Mouse (Mus musculus): ENCODE measurements around the gene Olfr126. TPM values are rescaled to one million over a fixed set of nuclear protein-coding genes. Genes with fewer than 3 reads are reported as not detected.

The Olfr126 gene
- polyA plus RNA-seq (2014; fragmentation: Nextera tagmentation; extraction: Ambion mirVana), result not detected in 2 replicates

GRCm38 (mm10) chr17:37847183-37847582 lies at the start of gene Olfr126:
Gene Olfr126 (plus strand): TSS chr17:37847483.
- H3K27me3 ChIP-seq (ENCODE audit: control insufficient read depth, insufficient read depth, low read length), result no peaks in the 10 kb centered on the region
- H3K4me2 ChIP-seq, result no peak within 1 kb of the TSS

GRCm38 (mm10) chr17:37799588-37799987 lies 47.7 kb upstream of the Olfr126 start, which contains the start of gene Olfr124:
Gene Olfr124 (plus strand): TSS chr17:37799888.
- no peak within 1 kb of the TSS for H3K27ac ChIP-seq (ENCODE audit: low read depth, low read length)
- H3K27me3 ChIP-seq (ENCODE audit: control insufficient read depth, insufficient read depth, low read length), result no peaks in the 10 kb centered on the region
- H3K36me3 ChIP-seq (ENCODE audit: control insufficient read depth, insufficient read depth, low read length), result no peaks in the 10 kb centered on the region
- no peak within 1 kb of the TSS for H3K4me2 ChIP-seq
- no peaks in the 10 kb centered on the region for H3K9me3 ChIP-seq (replicated peaks; ENCODE audit: control insufficient read depth, low read length)
- WGBS (ENCODE audit: insufficient replicate concordance), result 81% methylated on average over 3 of the region's 3 CpGs
- no peak for ATAC-seq (replicated peaks; ENCODE audit: insufficient number of reproducible peaks, low FRiP score, low TSS enrichment)
- no peak within 1 kb of the TSS for H3K9ac ChIP-seq (ENCODE audit: low read depth, low read length)
- no peaks in the 10 kb centered on the region for H3K4me1 ChIP-seq (ENCODE audit: control insufficient read depth, insufficient read depth, low read length)
- H3K4me3 ChIP-seq (ENCODE audit: low read depth, low read length), result no peak within 1 kb of the TSS

More at GRCm38 (mm10) chr17:37847183-37847582, at the start of gene Olfr126:
- Histone ChIP-seq H3K4me3 (ENCODE audit: low read depth, low read length) (no peak within 1 kb of the TSS), H3K9ac (ENCODE audit: low read depth, low read length) (no peak within 1 kb of the TSS), H3K9me3 (replicated peaks; ENCODE audit: control insufficient read depth, low read length) (no peaks in the 10 kb centered on the region), H3K27ac (ENCODE audit: low read depth, low read length) (no peak within 1 kb of the TSS), H3K4me1 (ENCODE audit: control insufficient read depth, insufficient read depth, low read length) (no peaks in the 10 kb centered on the region), H3K36me3 (ENCODE audit: control insufficient read depth, insufficient read depth, low read length) (no peaks in the 10 kb centered on the region)
- ATAC-seq (replicated peaks; ENCODE audit: insufficient number of reproducible peaks, low FRiP score, low TSS enrichment), result no peak

- Histone ChIP-seq H3K4me1 (ENCODE audit: control insufficient read depth, insufficient read depth, low read length) (no peaks in the 10 kb centered on the region), H3K4me3 (ENCODE audit: low read depth, low read length) (no peak within 1 kb of the TSS), H3K9ac (ENCODE audit: low read depth, low read length) (no peak within 1 kb of the TSS), H3K36me3 (ENCODE audit: control insufficient read depth, insufficient read depth, low read length) (no peaks in the 10 kb centered on the region), H3K9me3 (replicated peaks; ENCODE audit: control insufficient read depth, low read length) (no peaks in the 10 kb centered on the region), H3K27ac (ENCODE audit: low read depth, low read length) (no peak within 1 kb of the TSS), H3K27me3 (ENCODE audit: control insufficient read depth, insufficient read depth, low read length) (no peaks in the 10 kb centered on the region), H3K4me2 (no peak within 1 kb of the TSS)
- no peak for ATAC-seq (replicated peaks; ENCODE audit: insufficient number of reproducible peaks, low FRiP score, low TSS enrichment)
Measured at GRCm38 (mm10) chr17:37832649-37833048, 14.6 kb upstream of the Olfr126 start, which contains the start of gene Olfr125. Gene Olfr125 (plus strand): TSS chr17:37832949.

- H3K27me3 ChIP-seq (ENCODE audit: control insufficient read depth, insufficient read depth, low read length), result no peaks in the 10 kb centered on the region
- no peaks in the 10 kb centered on the region for H3K9me3 ChIP-seq (replicated peaks; ENCODE audit: control insufficient read depth, low read length)
- ATAC-seq (replicated peaks; ENCODE audit: insufficient number of reproducible peaks, low FRiP score, low TSS enrichment), result no peak
- H3K4me2 ChIP-seq, result no peak overlapping the region
- 77% methylated on average over 2 of the region's 2 CpGs for WGBS (ENCODE audit: insufficient replicate concordance)
- H3K4me1 ChIP-seq (ENCODE audit: control insufficient read depth, insufficient read depth, low read length), result no peaks in the 10 kb centered on the region
- H3K9ac ChIP-seq (ENCODE audit: low read depth, low read length), result no peak overlapping the region
- H3K4me3 ChIP-seq (ENCODE audit: low read depth, low read length), result no peak overlapping the region
- H3K36me3 ChIP-seq (ENCODE audit: control insufficient read depth, insufficient read depth, low read length), result no peaks in the 10 kb centered on the region
- H3K27ac ChIP-seq (ENCODE audit: low read depth, low read length), result no peak overlapping the region
Measured at GRCm38 (mm10) chr17:37863901-37864300, 16.6 kb downstream of the Olfr126 start.

GRCm38 (mm10) chr17:37869676-37870205 lies 22.5 kb downstream of the Olfr126 start:
- H3K27ac ChIP-seq (ENCODE audit: low read depth, low read length), result no peak overlapping the region
- peak overlapping the region; percentile 11 for H3K4me2 ChIP-seq
- H3K9me3 ChIP-seq (replicated peaks; ENCODE audit: control insufficient read depth, low read length), result no peaks in the 10 kb centered on the region
- 29% methylated on average over 8 of the region's 8 CpGs for WGBS (ENCODE audit: insufficient replicate concordance)
- no peaks in the 10 kb centered on the region for H3K36me3 ChIP-seq (ENCODE audit: control insufficient read depth, insufficient read depth, low read length)
- no peak overlapping the region for H3K4me3 ChIP-seq (ENCODE audit: low read depth, low read length)
- no peaks in the 10 kb centered on the region for H3K27me3 ChIP-seq (ENCODE audit: control insufficient read depth, insufficient read depth, low read length)
- no peak overlapping the region for H3K9ac ChIP-seq (ENCODE audit: low read depth, low read length)
- no peaks in the 10 kb centered on the region for H3K4me1 ChIP-seq (ENCODE audit: control insufficient read depth, insufficient read depth, low read length)
- no peak for ATAC-seq (replicated peaks; ENCODE audit: insufficient number of reproducible peaks, low FRiP score, low TSS enrichment)

GRCm38 (mm10) chr17:37873830-37874229 lies 26.5 kb downstream of the Olfr126 start:
- 68% methylated on average over 3 of the region's 3 CpGs for WGBS (ENCODE audit: insufficient replicate concordance)
- no peak for ATAC-seq (replicated peaks; ENCODE audit: insufficient number of reproducible peaks, low FRiP score, low TSS enrichment)
- Histone ChIP-seq H3K4me1 (ENCODE audit: control insufficient read depth, insufficient read depth, low read length) (no peaks in the 10 kb centered on the region), H3K27me3 (ENCODE audit: control insufficient read depth, insufficient read depth, low read length) (no peaks in the 10 kb centered on the region), H3K27ac (ENCODE audit: low read depth, low read length) (no peak overlapping the region), H3K36me3 (ENCODE audit: control insufficient read depth, insufficient read depth, low read length) (no peaks in the 10 kb centered on the region), H3K4me2 (no peak overlapping the region), H3K4me3 (ENCODE audit: low read depth, low read length) (no peak overlapping the region), H3K9me3 (replicated peaks; ENCODE audit: control insufficient read depth, low read length) (no peaks in the 10 kb centered on the region), H3K9ac (ENCODE audit: low read depth, low read length) (no peak overlapping the region)

GRCm38 (mm10) chr17:37900137-37900536 lies 52.9 kb downstream of the Olfr126 start, which contains the start of gene Olfr127:
Gene Olfr127 (plus strand): TSS chr17:37900437.
- 50% methylated on average over 1 of the region's 1 CpGs for WGBS (ENCODE audit: insufficient replicate concordance)
- Histone ChIP-seq H3K27me3 (ENCODE audit: control insufficient read depth, insufficient read depth, low read length) (no peaks in the 10 kb centered on the region), H3K4me1 (ENCODE audit: control insufficient read depth, insufficient read depth, low read length) (no peaks in the 10 kb centered on the region), H3K4me2 (no peak within 1 kb of the TSS), H3K36me3 (ENCODE audit: control insufficient read depth, insufficient read depth, low read length) (no peaks in the 10 kb centered on the region), H3K9me3 (replicated peaks; ENCODE audit: control insufficient read depth, low read length) (no peaks in the 10 kb centered on the region), H3K27ac (ENCODE audit: low read depth, low read length) (no peak within 1 kb of the TSS), H3K9ac (ENCODE audit: low read depth, low read length) (no peak within 1 kb of the TSS), H3K4me3 (ENCODE audit: low read depth, low read length) (no peak within 1 kb of the TSS)
- no peak for ATAC-seq (replicated peaks; ENCODE audit: insufficient number of reproducible peaks, low FRiP score, low TSS enrichment)

Other genes starting within 250 kb of the Olfr126 start
- gene Olfr115, start 220.4 kb upstream of the Olfr126 start, polyA plus RNA-seq (2014; fragmentation: Nextera tagmentation; extraction: Ambion mirVana), result not detected in 2 replicates
- gene Olfr116, start 220.3 kb upstream of the Olfr126 start, polyA plus RNA-seq (2014; fragmentation: Nextera tagmentation; extraction: Ambion mirVana), result not detected in 2 replicates
- gene Olfr117, start 183.7 kb upstream of the Olfr126 start, polyA plus RNA-seq (2014; fragmentation: Nextera tagmentation; extraction: Ambion mirVana), result not detected in 2 replicates
- gene Olfr118, start 180.5 kb upstream of the Olfr126 start, polyA plus RNA-seq (2014; fragmentation: Nextera tagmentation; extraction: Ambion mirVana), result not detected in 2 replicates
- not detected in 2 replicates for gene Olfr119, start 150.9 kb upstream of the Olfr126 start, polyA plus RNA-seq (2014; fragmentation: Nextera tagmentation; extraction: Ambion mirVana)
- gene Olfr120, start 125.7 kb upstream of the Olfr126 start, polyA plus RNA-seq (2014; fragmentation: Nextera tagmentation; extraction: Ambion mirVana), result not detected in 2 replicates
- gene Olfr121, start 98.6 kb upstream of the Olfr126 start, polyA plus RNA-seq (2014; fragmentation: Nextera tagmentation; extraction: Ambion mirVana), result not detected in 2 replicates
- not detected in 2 replicates for gene Olfr122, start 78.9 kb upstream of the Olfr126 start, polyA plus RNA-seq (2014; fragmentation: Nextera tagmentation; extraction: Ambion mirVana)
- not detected in 2 replicates for gene Olfr123, start 54.0 kb upstream of the Olfr126 start, polyA plus RNA-seq (2014; fragmentation: Nextera tagmentation; extraction: Ambion mirVana)
- not detected in 2 replicates for gene Olfr124, start 47.6 kb upstream of the Olfr126 start, polyA plus RNA-seq (2014; fragmentation: Nextera tagmentation; extraction: Ambion mirVana)
- gene Olfr125, start 14.5 kb upstream of the Olfr126 start, polyA plus RNA-seq (2014; fragmentation: Nextera tagmentation; extraction: Ambion mirVana), result not detected in 2 replicates
- not detected in 2 replicates for gene Olfr127, start 53.0 kb downstream of the Olfr126 start, polyA plus RNA-seq (2014; fragmentation: Nextera tagmentation; extraction: Ambion mirVana)
- not detected in 2 replicates for gene Olfr128, start 73.1 kb downstream of the Olfr126 start, polyA plus RNA-seq (2014; fragmentation: Nextera tagmentation; extraction: Ambion mirVana)
- not detected in 2 replicates for gene Olfr761, start 105.6 kb downstream of the Olfr126 start, polyA plus RNA-seq (2014; fragmentation: Nextera tagmentation; extraction: Ambion mirVana)
- not detected in 2 replicates for gene Olfr129, start 212.6 kb downstream of the Olfr126 start, polyA plus RNA-seq (2014; fragmentation: Nextera tagmentation; extraction: Ambion mirVana)
- not detected in 2 replicates for gene Olfr130, start 216.4 kb downstream of the Olfr126 start, polyA plus RNA-seq (2014; fragmentation: Nextera tagmentation; extraction: Ambion mirVana)
- not detected in 2 replicates for gene Olfr131, start 241.2 kb downstream of the Olfr126 start, polyA plus RNA-seq (2014; fragmentation: Nextera tagmentation; extraction: Ambion mirVana)